Mouse (Mus musculus) lung, embryonic 14.5 days (tissue): ENCODE measurements at regions not wholly inside any gene's neighbourhood (a gene's known extent, or its start where the extent isn't known, plus 50 kb on each side); places are given as distances from the start of the nearest gene placed in this dataset.

Source experiments
- ATAC-seq: fragments of 200-750 bp; cut with Nextera tagmentation; 2 replicates; pipeline ENCODE4 v1.8.0; 2017; ENCODE audit warnings: mild to moderate bottlenecking, moderate TSS enrichment, moderate library complexity; ENCODE audit not compliant: insufficient read depth
- DNase-seq: peaks from one replicate; pipeline ENCODE4 v3.0.0-alpha.2; 2015
- H3K27ac ChIP-seq: fragments of 300-500 bp; sonication (generic); 2 replicates; pipeline ENCODE4 v1.5.1; 2014; ENCODE audit warnings: low read depth, mild to moderate bottlenecking, moderate library complexity
- H3K27me3 ChIP-seq: fragments of 300-500 bp; sonication (generic); 2 replicates; pipeline ENCODE4 v1.6.1; 2014; ENCODE audit warnings: low read length, control low read depth; ENCODE audit not compliant: insufficient read depth
- H3K36me3 ChIP-seq: fragments of 300-500 bp; sonication (generic); 2 replicates; pipeline ENCODE4 v1.6.1; 2014; ENCODE audit warnings: control low read depth; ENCODE audit not compliant: insufficient read depth
- H3K4me1 ChIP-seq: fragments of 300-500 bp; sonication (generic); 2 replicates; pipeline ENCODE4 v1.6.1; 2014; ENCODE audit warnings: antibody characterized with exemption, control low read depth; ENCODE audit not compliant: insufficient read depth
- H3K4me2 ChIP-seq: fragments of 300-500 bp; sonication (generic); 2 replicates; pipeline ENCODE4 v1.6.1; 2014; ENCODE audit warnings: mild to moderate bottlenecking
- H3K4me3 ChIP-seq: fragments of 300-500 bp; sonication (generic); 2 replicates; pipeline ENCODE4 v1.5.1; 2014; ENCODE audit warnings: low read depth, low read length
- H3K9ac ChIP-seq: fragments of 300-500 bp; sonication (generic); 2 replicates; pipeline ENCODE4 v1.6.1; 2014
- H3K9me3 ChIP-seq: fragments of 300-500 bp; sonication (generic); 2 replicates; pipeline ENCODE4 v1.6.1; 2016; ENCODE audit warnings: low read depth, low read length, control low read depth
- CTCF ChIP-seq: IDR thresholded peaks from 2 replicates; pipeline ENCODE4 v1.5.1; 2016; ENCODE audit warnings: antibody characterized with exemption, low read depth
- WGBS: fragments of 180-500 bp; shearing (Covaris S2); extraction: QIAGEN DNeasy Blood & Tissue Kit; methylation state at CpG from one replicate; pipeline ENCODE4 v1.1.7; 2014; 5-methylcytosine and 5-hydroxymethylcytosine counted together

GRCm38 (mm10) chr6:50982856-50983255 is 328.6 kb upstream of the Npvf start:
- H3K4me2 ChIP-seq: no peak overlapping the region
- H3K27ac ChIP-seq: peak overlapping the region; percentile 72; the same call in 1 of the 2 replicates
- peaks cover 33% of the 10 kb centered on the region for H3K4me1 ChIP-seq
- no peaks in the 10 kb centered on the region for H3K36me3 ChIP-seq
- no peak overlapping the region for H3K9ac ChIP-seq
- no peaks in the 10 kb centered on the region for H3K9me3 ChIP-seq
- H3K4me3 ChIP-seq: no peak overlapping the region
- ATAC-seq (no peak), DNase-seq (no peak)
- 53% methylated on average over 4 of the region's 4 CpGs for WGBS
- no peak for TF ChIP-seq CTCF
- no peaks in the 10 kb centered on the region for H3K27me3 ChIP-seq

- Histone ChIP-seq H3K27me3 (no peaks in the 10 kb centered on the region), H3K9me3 (no peaks in the 10 kb centered on the region), H3K27ac (peak overlapping the region; percentile 72; the same call in 1 of the 2 replicates), H3K9ac (no peak overlapping the region), H3K4me1 (peaks cover 26% of the 10 kb centered on the region), H3K4me2 (no peak overlapping the region), H3K4me3 (no peak overlapping the region), H3K36me3 (no peaks in the 10 kb centered on the region)
- TF ChIP-seq CTCF: no peak
- DNase-seq (no peak), ATAC-seq (no peak)
- WGBS: 14% methylated on average over 8 of the region's 8 CpGs
Observed at GRCm38 (mm10) chr6:50983511-50984099, 329.4 kb upstream of the Npvf start.

GRCm38 (mm10) chr6:50984157-50984905 is 330.1 kb upstream of the Npvf start:
- no peak for TF ChIP-seq CTCF
- Histone ChIP-seq H3K27me3 (no peaks in the 10 kb centered on the region), H3K4me1 (peaks cover 25% of the 10 kb centered on the region), H3K9me3 (no peaks in the 10 kb centered on the region), H3K9ac (no peak overlapping the region), H3K4me3 (no peak overlapping the region), H3K36me3 (no peaks in the 10 kb centered on the region), H3K27ac (peak overlapping the region; percentile 72; the same call in 1 of the 2 replicates), H3K4me2 (no peak overlapping the region)
- no peak for ATAC-seq
- DNase-seq: no peak
- WGBS: 37% methylated on average over 11 of the region's 11 CpGs

GRCm38 (mm10) chr6:50986270-50986924 is 332.2 kb upstream of the Npvf start:
- no peaks in the 10 kb centered on the region for H3K27me3 ChIP-seq
- no peak overlapping the region for H3K4me2 ChIP-seq
- H3K9me3 ChIP-seq: no peaks in the 10 kb centered on the region
- H3K4me1 ChIP-seq: peaks cover 19% of the 10 kb centered on the region
- no peak for DNase-seq
- TF ChIP-seq CTCF: no peak
- no peak overlapping the region for H3K9ac ChIP-seq
- H3K27ac ChIP-seq: no peak overlapping the region
- no peak overlapping the region for H3K4me3 ChIP-seq
- ATAC-seq: no peak
- 81% methylated on average over 9 of the region's 9 CpGs for WGBS
- H3K36me3 ChIP-seq: no peaks in the 10 kb centered on the region

- Histone ChIP-seq H3K9me3 (no peaks in the 10 kb centered on the region), H3K27ac (no peak overlapping the region), H3K36me3 (no peaks in the 10 kb centered on the region), H3K4me2 (no peak overlapping the region), H3K27me3 (no peaks in the 10 kb centered on the region), H3K4me1 (peaks cover 4% of the 10 kb centered on the region; the same call in 1 of the 2 replicates), H3K4me3 (no peak overlapping the region), H3K9ac (no peak overlapping the region)
- TF ChIP-seq CTCF: no peak
- 78% methylated on average over 3 of the region's 3 CpGs for WGBS
- DNase-seq (no peak), ATAC-seq (no peak)
Observed at GRCm38 (mm10) chr6:50988561-50988960, 334.3 kb upstream of the Npvf start.

GRCm38 (mm10) chr6:50991528-50992125 is 337.4 kb upstream of the Npvf start:
- Histone ChIP-seq H3K36me3 (no peaks in the 10 kb centered on the region), H3K9me3 (no peaks in the 10 kb centered on the region), H3K27me3 (no peaks in the 10 kb centered on the region), H3K27ac (no peak overlapping the region), H3K9ac (no peak overlapping the region), H3K4me1 (no peaks in the 10 kb centered on the region), H3K4me3 (no peak overlapping the region), H3K4me2 (no peak overlapping the region)
- TF ChIP-seq CTCF: no peak
- WGBS: 77% methylated on average over 8 of the region's 8 CpGs
- no peak for DNase-seq
- ATAC-seq: no peak

GRCm38 (mm10) chr6:50993952-50994351 is 339.7 kb upstream of the Npvf start:
- Histone ChIP-seq H3K36me3 (no peaks in the 10 kb centered on the region), H3K4me2 (no peak overlapping the region), H3K9me3 (no peaks in the 10 kb centered on the region), H3K4me1 (no peaks in the 10 kb centered on the region), H3K27ac (no peak overlapping the region), H3K9ac (no peak overlapping the region), H3K27me3 (no peaks in the 10 kb centered on the region), H3K4me3 (no peak overlapping the region)
- WGBS: 81% methylated on average over 6 of the region's 6 CpGs
- no peak for TF ChIP-seq CTCF
- no peak for ATAC-seq
- DNase-seq: no peak
